Mouse (Mus musculus) urinary bladder, adult 2 months (tissue): ENCODE data around the gene Npepl1. TPM values are rescaled to one million over a fixed set of nuclear protein-coding genes. Genes with fewer than 3 reads are reported as not detected.
A peak's percentile ranks its signal among the peaks of the same experiment; 100 is the strongest.

Experiments used
- DNase-seq: peaks from one replicate; pipeline ENCODE4 v3.0.0; 2022; ENCODE audit warnings: low spot score
- polyA plus RNA-seq: library from polyadenylated mRNA; depleted of rRNA; stranded (reverse); fragments of >200 nt; gene quantifications from 2 replicates; pipeline ENCODE4 v1.2.3, GENCODE M21; 2012; rRNA removed

The Npepl1 gene
- polyA plus RNA-seq, result 80.8 and 95.4 TPM in 2 replicates

- peak; percentile 78 for DNase-seq
Measured at GRCm38 (mm10) chr2:174109991-174110782, at the start of gene Npepl1. TSS of gene Npepl1 (plus strand) at chr2:174110349.

- DNase-seq, result no peak
Measured at GRCm38 (mm10) chr2:174061219-174061618, 48.9 kb upstream of the Npepl1 start.

GRCm38 (mm10) chr2:174063074-174063473, 47.1 kb upstream of the Npepl1 start:
- peak; percentile 14 for DNase-seq

- peak; percentile 15 for DNase-seq
Measured at GRCm38 (mm10) chr2:174063527-174064211, 46.5 kb upstream of the Npepl1 start.

GRCm38 (mm10) chr2:174067793-174068419, 42.2 kb upstream of the Npepl1 start:
- DNase-seq, result no peak

- DNase-seq, result no peak
Measured at GRCm38 (mm10) chr2:174069532-174070049, 40.6 kb upstream of the Npepl1 start.

GRCm38 (mm10) chr2:174071406-174071805, 38.7 kb upstream of the Npepl1 start:
- no peak for DNase-seq

- DNase-seq, result no peak
Measured at GRCm38 (mm10) chr2:174073156-174073790, 36.9 kb upstream of the Npepl1 start.

GRCm38 (mm10) chr2:174074621-174075020, 35.5 kb upstream of the Npepl1 start:
- DNase-seq, result no peak

- DNase-seq, result no peak
Measured at GRCm38 (mm10) chr2:174075072-174075570, 35.0 kb upstream of the Npepl1 start.

GRCm38 (mm10) chr2:174075673-174076432, 34.3 kb upstream of the Npepl1 start, which contains the start of gene Stx16:
TSS of gene Stx16 (plus strand) at chr2:174076308.
- DNase-seq, result peak; percentile 98

- no peak for DNase-seq
Measured at GRCm38 (mm10) chr2:174076433-174076824, 33.7 kb upstream of the Npepl1 start.

- DNase-seq, result no peak
Measured at GRCm38 (mm10) chr2:174077004-174077695, 33.0 kb upstream of the Npepl1 start.

GRCm38 (mm10) chr2:174077776-174078338, 32.3 kb upstream of the Npepl1 start:
- DNase-seq, result no peak

GRCm38 (mm10) chr2:174081833-174082232, 28.3 kb upstream of the Npepl1 start:
- DNase-seq, result no peak

GRCm38 (mm10) chr2:174082380-174082918, 27.7 kb upstream of the Npepl1 start:
- no peak for DNase-seq

GRCm38 (mm10) chr2:174095086-174095485, 15.1 kb upstream of the Npepl1 start:
- DNase-seq, result no peak

- DNase-seq, result no peak
Measured at GRCm38 (mm10) chr2:174102399-174102798, 7.8 kb upstream of the Npepl1 start.

- no peak for DNase-seq
Measured at GRCm38 (mm10) chr2:174103527-174103926, 6.6 kb upstream of the Npepl1 start.

- no peak for DNase-seq
Measured at GRCm38 (mm10) chr2:174107375-174107774, 2.8 kb upstream of the Npepl1 start.
